Mouse (Mus musculus) ES-Bruce4 (cell line): ENCODE data around the gene Klf4.

Source experiments
- CTCF ChIP-seq: IDR thresholded peaks from one replicate; pipeline ENCODE4 v1.8.1; 2011; ENCODE audit warnings: low read depth, low read length
- EP300 ChIP-seq: IDR thresholded peaks from 2 replicates; pipeline ENCODE4 v1.6.1; 2011; ENCODE audit warnings: low read depth, low read length; ENCODE audit not compliant: insufficient read depth
- POLR2A ChIP-seq: IDR thresholded peaks from one replicate; pipeline ENCODE4 v1.8.1; 2011; ENCODE audit warnings: low read length; ENCODE audit not compliant: insufficient read depth

DNA sequence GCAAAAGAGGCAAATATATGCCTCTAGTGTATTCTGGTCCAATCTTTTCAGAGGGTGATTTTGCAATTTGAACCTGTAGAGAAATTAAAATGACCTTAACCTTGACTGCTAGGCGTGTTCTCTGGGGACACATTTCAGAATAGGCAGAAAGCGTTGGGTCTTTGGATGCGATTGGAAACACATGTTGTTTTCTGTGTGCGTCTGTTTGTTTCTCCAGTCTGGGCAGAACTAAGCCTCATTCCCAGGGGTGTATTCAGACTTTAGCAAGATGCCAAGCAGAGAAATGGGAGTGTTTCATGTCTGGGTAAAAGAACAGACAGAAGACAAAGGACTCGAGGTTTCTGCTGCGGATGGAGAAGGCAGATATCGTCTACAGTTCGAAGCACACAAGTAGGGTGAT, 30.8 kb upstream of the Klf4 start:
- TF ChIP-seq CTCF (no peak), POLR2A (no peak), EP300 (no peak)
